Mouse (Mus musculus): Measurements from ENCODE around the gene Gaa. TPM values are rescaled to one million over a fixed set of nuclear protein-coding genes. Genes with fewer than 3 reads are reported as not detected.

The Gaa gene
- polyA plus RNA-seq, 1 experiment from 2014 or later = 21.4 TPM

Other genes with a start within 250 kb of the Gaa start
- gene Cbx2, start 244.9 kb upstream of the Gaa start, polyA plus RNA-seq (2015; fragmentation: Nextera tagmentation; extraction: Ambion mirVana) = 3.0 and 3.2 TPM in 2 replicates
- gene Cbx8, start 226.9 kb upstream of the Gaa start, polyA plus RNA-seq (2015; fragmentation: Nextera tagmentation; extraction: Ambion mirVana) = 3.3 and 3.5 TPM in 2 replicates
- 2.8 and 2.9 TPM in 2 replicates for gene Cbx4, start 181.7 kb upstream of the Gaa start, polyA plus RNA-seq (2015; fragmentation: Nextera tagmentation; extraction: Ambion mirVana)
- gene Tbc1d16, start 39.4 kb upstream of the Gaa start, polyA plus RNA-seq (2015; fragmentation: Nextera tagmentation; extraction: Ambion mirVana) = 1.6 and 1.9 TPM in 2 replicates
- gene Ccdc40, start 39.3 kb upstream of the Gaa start, polyA plus RNA-seq (2015; fragmentation: Nextera tagmentation; extraction: Ambion mirVana) = 0.55 and 0.70 TPM in 2 replicates
- gene Eif4a3, start 32.2 kb downstream of the Gaa start, polyA plus RNA-seq (2015; fragmentation: Nextera tagmentation; extraction: Ambion mirVana) = 165 and 170 TPM in 2 replicates
- 0.21 and 0.35 TPM in 2 replicates for gene Card14, start 39.9 kb downstream of the Gaa start, polyA plus RNA-seq (2015; fragmentation: Nextera tagmentation; extraction: Ambion mirVana)
- 1.9 and 2.3 TPM in 2 replicates for gene Sgsh, start 87.6 kb downstream of the Gaa start, polyA plus RNA-seq (2015; fragmentation: Nextera tagmentation; extraction: Ambion mirVana)
- 1.6 and 2.6 TPM in 2 replicates for gene Slc26a11, start 87.7 kb downstream of the Gaa start, polyA plus RNA-seq (2015; fragmentation: Nextera tagmentation; extraction: Ambion mirVana)
- gene Rnf213, start 125.2 kb downstream of the Gaa start, polyA plus RNA-seq (2015; fragmentation: Nextera tagmentation; extraction: Ambion mirVana) = 4.2 TPM in 2 replicates
- gene Endov, start 223.5 kb downstream of the Gaa start, polyA plus RNA-seq (2015; fragmentation: Nextera tagmentation; extraction: Ambion mirVana) = 5.3 and 5.8 TPM in 2 replicates

Measured in liver, embryonic 15.5 days (tissue).